ENCODE assay signal across 9 mouse cellular contexts in the genomic region with DNA sequence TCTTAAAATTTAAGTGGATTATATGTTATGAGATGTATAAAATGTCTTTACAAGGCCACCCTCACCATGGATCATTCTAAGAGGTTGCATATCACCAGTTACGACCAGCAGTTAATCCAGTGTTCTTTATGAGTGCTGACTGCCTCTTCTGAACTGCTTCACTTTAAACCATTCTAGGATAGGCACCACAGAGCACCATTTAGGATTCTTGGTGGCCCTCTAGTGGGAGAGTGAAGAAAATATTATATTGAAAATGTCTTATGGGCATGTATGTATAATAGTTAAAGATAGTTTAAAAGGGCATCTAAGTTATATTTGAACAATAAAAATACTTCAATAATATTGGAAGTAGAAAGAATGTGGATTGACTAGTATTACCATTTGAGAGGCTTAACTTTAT.
A peak's percentile ranks its signal among the peaks of the same experiment; 100 is the strongest.
DNase-seq lines count a peak whose midpoint lies in the region; ATAC-seq and TF ChIP-seq lines count a peak whose summit lies in the region.
"Had no signal": no experiment of that assay in that cellular context is flagged by ENCODE, and none has a peak within 500 bp of the region (broad histone marks: within the 10 kb centered on the region; RNA-seq: fewer than 3 reads in every experiment).

No protein-coding gene starts in this region.

- no peaks in the 10 kb centered on the region for H3K4me1 ChIP-seq in liver, postnatal 0 days (ENCODE audit: insufficient read depth)
- H3K4me1 ChIP-seq: embryonic facial prominence, embryonic 13.5 days had no signal

- H3K9ac ChIP-seq in liver, postnatal 0 days (replicated peaks), result no peak overlapping the region
- H3K9ac ChIP-seq: embryonic facial prominence, embryonic 13.5 days had no signal

- H3K9me3 ChIP-seq in liver, postnatal 0 days (ENCODE audit: low read length), result no peaks in the 10 kb centered on the region
- H3K9me3 ChIP-seq: embryonic facial prominence, embryonic 13.5 days had no signal

- 46% methylated on average over 1 of the region's 1 CpGs for WGBS in liver, postnatal 0 days (ENCODE audit: insufficient replicate concordance)

- no peak overlapping the region for H3K27ac ChIP-seq in liver, postnatal 0 days (ENCODE audit: low read depth)
- H3K27ac ChIP-seq: embryonic facial prominence, embryonic 13.5 days had no signal

- no peak overlapping the region for H3K4me3 ChIP-seq in liver, postnatal 0 days (ENCODE audit: low read depth, low read length)
- H3K4me3 ChIP-seq: embryonic facial prominence, embryonic 13.5 days had no signal

- H3K36me3 ChIP-seq in liver, postnatal 0 days (replicated peaks; ENCODE audit: insufficient read depth, low read length), result no peaks in the 10 kb centered on the region
- H3K36me3 ChIP-seq: embryonic facial prominence, embryonic 13.5 days had no signal

- DNase-seq in CD4-positive, CD25-positive, alpha-beta regulatory T cell, adult 2 months (ENCODE audit: low read depth, low spot score), result peak; percentile 57
- peak; percentile 26 for DNase-seq in kidney, postnatal 14 days
- no peak for DNase-seq in kidney, adult 11 months
- DNase-seq in R1 (ENCODE audit: low read depth, low spot score), result peak; percentile 45
- no peak for DNase-seq in liver, postnatal 0 days
- DNase-seq in urinary bladder, postnatal 25 days (ENCODE audit: low spot score), result no peak
- no peak for DNase-seq in gastrocnemius, postnatal 25 days

- no peaks in the 10 kb centered on the region for H3K27me3 ChIP-seq in liver, postnatal 0 days (ENCODE audit: insufficient read depth, low read length)
- H3K27me3 ChIP-seq: embryonic facial prominence, embryonic 13.5 days had no signal

- ATAC-seq in CD4-positive, CD25-positive, alpha-beta regulatory T cell, adult 4 months, result no peak
- ATAC-seq in liver, postnatal 0 days, result no peak

- peak; percentile 63 for TF ChIP-seq CTCF in liver, postnatal 0 days (IDR thresholded peaks at IDR 0.05; ENCODE audit: low read depth)

- TF ChIP-seq EP300 in liver, postnatal 0 days (IDR thresholded peaks at IDR 0.05; ENCODE audit: low read depth), result no peak

- H3K4me2 ChIP-seq in liver, postnatal 0 days (ENCODE audit: low read depth, low read length), result no peak overlapping the region
- H3K4me2 ChIP-seq: embryonic facial prominence, embryonic 13.5 days had no signal

Comparison
In these comparisons a context has a peak if more than half of its experiments do, and no peak if none do; other contexts are left out.
1. DNase-seq: peak in CD4-positive, CD25-positive, alpha-beta regulatory T cell, adult 2 months (single experiment), kidney, postnatal 14 days (single experiment) and R1 (single experiment); none in kidney, adult 11 months (single experiment), liver, postnatal 0 days (single experiment), urinary bladder, postnatal 25 days (single experiment) and gastrocnemius, postnatal 25 days (single experiment).